In genomic region chr19:27217404-27217940, GRCm38 (mm10) we compare ENCODE assay signal across 9 mouse cellular contexts. TPM values are rescaled to one million over a fixed set of nuclear protein-coding genes. Genes with fewer than 3 reads are reported as not detected.
A peak's percentile ranks its signal among the peaks of the same experiment; 100 is the strongest.
DNase-seq lines count a peak whose midpoint lies in the region; ATAC-seq and TF ChIP-seq lines count a peak whose summit lies in the region.
"Had no signal": no experiment of that assay in that cellular context is flagged by ENCODE, and none has a peak within 500 bp of the region (broad histone marks: within the 10 kb centered on the region; RNA-seq: fewer than 3 reads in every experiment).

No protein-coding gene starts in this region.

- peaks cover 41% of the 10 kb centered on the region for H3K27me3 ChIP-seq in erythroblast, embryonic 14.5 days (ENCODE audit: control insufficient read depth)
- H3K27me3 ChIP-seq in embryonic facial prominence, embryonic 10.5 days (replicated peaks; ENCODE audit: low read depth, poor library complexity, severe bottlenecking), result peaks cover 54% of the 10 kb centered on the region
- no peaks in the 10 kb centered on the region for H3K27me3 ChIP-seq in kidney, adult 2 months (replicated peaks; ENCODE audit: control insufficient read depth, insufficient read depth, low read length)
- H3K27me3 ChIP-seq in limb, embryonic 13.5 days, result peaks cover 35% of the 10 kb centered on the region
- H3K27me3 ChIP-seq in midbrain, embryonic 15.5 days (replicated peaks), result no peaks in the 10 kb centered on the region
- H3K27me3 ChIP-seq in stomach, embryonic 16.5 days (ENCODE audit: control insufficient read depth, insufficient read depth, low read length), result peaks cover 4% of the 10 kb centered on the region; the same call in 1 of the 2 replicates

- H3K36me3 ChIP-seq in erythroblast, embryonic 14.5 days (ENCODE audit: control insufficient read depth), result no peaks in the 10 kb centered on the region
- no peaks in the 10 kb centered on the region for H3K36me3 ChIP-seq in embryonic facial prominence, embryonic 10.5 days (replicated peaks)
- no peaks in the 10 kb centered on the region for H3K36me3 ChIP-seq in kidney, adult 2 months (ENCODE audit: control insufficient read depth, insufficient read depth, low read length)
- no peaks in the 10 kb centered on the region for H3K36me3 ChIP-seq in limb, embryonic 13.5 days
- H3K36me3 ChIP-seq in midbrain, embryonic 15.5 days (replicated peaks), result no peaks in the 10 kb centered on the region
- H3K36me3 ChIP-seq in stomach, embryonic 16.5 days (ENCODE audit: control insufficient read depth, insufficient read depth, low read length), result no peaks in the 10 kb centered on the region

- peak overlapping the region; percentile 96 for H3K4me2 ChIP-seq in limb, embryonic 13.5 days (replicated peaks)
- peak overlapping the region; percentile 95 for H3K4me2 ChIP-seq in midbrain, embryonic 15.5 days
- H3K4me2 ChIP-seq in stomach, embryonic 16.5 days (ENCODE audit: low read depth, low read length), result peak overlapping the region; percentile 97

- no peak for TF ChIP-seq CTCF in kidney, adult 2 months (conservative IDR thresholded peaks at IDR 0.05; ENCODE audit: insufficient read depth, insufficient read length, low read depth, low read length)

- no peaks in the 10 kb centered on the region for H3K9me3 ChIP-seq in erythroblast, embryonic 14.5 days (ENCODE audit: control insufficient read depth, low read length)
- no peaks in the 10 kb centered on the region for H3K9me3 ChIP-seq in embryonic facial prominence, embryonic 10.5 days
- no peaks in the 10 kb centered on the region for H3K9me3 ChIP-seq in limb, embryonic 13.5 days
- no peaks in the 10 kb centered on the region for H3K9me3 ChIP-seq in midbrain, embryonic 15.5 days
- H3K9me3 ChIP-seq in stomach, embryonic 16.5 days (replicated peaks; ENCODE audit: control insufficient read depth, low read length), result no peaks in the 10 kb centered on the region

- H3K9ac ChIP-seq in limb, embryonic 13.5 days, result peak overlapping the region; percentile 75
- H3K9ac ChIP-seq in midbrain, embryonic 15.5 days, result peak overlapping the region; percentile 89
- peak overlapping the region; percentile 77 for H3K9ac ChIP-seq in stomach, embryonic 16.5 days (ENCODE audit: low read length)

- peak; percentile 73 for DNase-seq in embryonic facial prominence, embryonic 10.5 days (ENCODE audit: low spot score)
- DNase-seq in heart, adult 11 months, result peak; percentile 94
- peak; percentile 61 for DNase-seq in kidney, adult 2 months

- no peak for TF ChIP-seq POLR2A in kidney, adult 2 months (IDR thresholded peaks at IDR 0.05; ENCODE audit: low read depth, low read length)

- H3K27ac ChIP-seq in embryonic facial prominence, embryonic 10.5 days (replicated peaks), result peak overlapping the region; percentile 85
- peak overlapping the region; percentile 92 for H3K27ac ChIP-seq in kidney, adult 2 months (ENCODE audit: insufficient read depth, low read depth, low read length)
- H3K27ac ChIP-seq in limb, embryonic 13.5 days, result no peak overlapping the region
- H3K27ac ChIP-seq in midbrain, embryonic 15.5 days, result peak overlapping the region; percentile 96
- peak overlapping the region; percentile 1; the same call in 1 of the 2 replicates for H3K27ac ChIP-seq in stomach, embryonic 16.5 days (ENCODE audit: low read length)
- H3K27ac ChIP-seq: macrophage had no signal

- under 1% methylated on average over 52 of the region's 52 CpGs for WGBS in embryonic facial prominence, embryonic 10.5 days
- WGBS in kidney, adult 2 months, result under 1% methylated on average over 52 of the region's 52 CpGs
- under 1% methylated on average over 51 of the region's 52 CpGs for WGBS in limb, embryonic 13.5 days
- 0% methylated on average over 51 of the region's 52 CpGs for WGBS in midbrain, embryonic 15.5 days
- under 1% methylated on average over 50 of the region's 52 CpGs for WGBS in stomach, embryonic 16.5 days

- ATAC-seq in erythroblast, adult 5-6 weeks (replicated peaks; ENCODE audit: low FRiP score, poor library complexity, severe bottlenecking), result no peak
- ATAC-seq in limb, embryonic 13.5 days (ENCODE audit: low FRiP score, low read depth), result peak; percentile 42
- ATAC-seq in midbrain, embryonic 15.5 days (replicated peaks), result peak; percentile 79
- peak; percentile 54 for ATAC-seq in stomach, embryonic 16.5 days (ENCODE audit: insufficient read depth, low FRiP score)

- peak overlapping the region; percentile 53 for H3K4me3 ChIP-seq in erythroblast, embryonic 14.5 days (replicated peaks)
- peak overlapping the region; percentile 83 for H3K4me3 ChIP-seq in embryonic facial prominence, embryonic 10.5 days
- peak overlapping the region; percentile 76 for H3K4me3 ChIP-seq in kidney, adult 2 months (ENCODE audit: insufficient read depth, low read depth, low read length)
- peak overlapping the region; percentile 66 for H3K4me3 ChIP-seq in limb, embryonic 13.5 days
- H3K4me3 ChIP-seq in midbrain, embryonic 15.5 days, result peak overlapping the region; percentile 78
- H3K4me3 ChIP-seq in stomach, embryonic 16.5 days (replicated peaks; ENCODE audit: low read length), result peak overlapping the region; percentile 56

- H3K4me1 ChIP-seq in erythroblast, embryonic 14.5 days (ENCODE audit: control insufficient read depth), result no peaks in the 10 kb centered on the region
- H3K4me1 ChIP-seq in embryonic facial prominence, embryonic 10.5 days, result peaks cover 33% of the 10 kb centered on the region
- H3K4me1 ChIP-seq in kidney, adult 2 months (ENCODE audit: control insufficient read depth, insufficient read depth, low read length), result peaks cover 23% of the 10 kb centered on the region; the same call in 1 of the 2 replicates
- peaks cover 20% of the 10 kb centered on the region for H3K4me1 ChIP-seq in limb, embryonic 13.5 days
- peaks cover 46% of the 10 kb centered on the region for H3K4me1 ChIP-seq in midbrain, embryonic 15.5 days
- H3K4me1 ChIP-seq in stomach, embryonic 16.5 days (ENCODE audit: control insufficient read depth, insufficient read depth, low read length), result peaks cover 4% of the 10 kb centered on the region

RNA-seq across cellular contexts. Expression of gene Vldlr, which starts 1.2 kb away (rescaled TPM):
- not detected in 2 replicates for polyA plus RNA-seq in erythroblast, embryonic 14.5 days (2012)
- total RNA-seq in erythroblast, adult 5-6 weeks (2015; ENCODE audit: low replicate concordance), result not detected in 2 replicates
- 0.14 and 3.7 TPM in 2 replicates for total RNA-seq in erythroblast, adult 5-6 weeks (2017; ENCODE audit: low replicate concordance)
- 3.7 and 4.8 TPM in 2 replicates for polyA plus RNA-seq in embryonic facial prominence, embryonic 10.5 days (2016; fragmentation: Nextera tagmentation; extraction: Ambion mirVana)
- polyA plus RNA-seq in kidney, adult 2 months (2012; rRNA removed), result 31.2 and 43.6 TPM in 2 replicates
- 8.5 and 9.5 TPM in 2 replicates for polyA plus RNA-seq in limb, embryonic 13.5 days (2015; fragmentation: Nextera tagmentation; extraction: Ambion mirVana)
- 36.4 and 38.3 TPM in 2 replicates for polyA plus RNA-seq in midbrain, embryonic 15.5 days (2015; fragmentation: Nextera tagmentation; extraction: Ambion mirVana)
- 8.4 and 9.0 TPM in 2 replicates for polyA plus RNA-seq in stomach, embryonic 16.5 days (2015; fragmentation: Nextera tagmentation; extraction: Ambion mirVana)
